Mouse (Mus musculus) heart, embryonic 14.5 days (tissue): ENCODE results near the gene Tmem80. TPM values are rescaled to one million over a fixed set of nuclear protein-coding genes. Genes with fewer than 3 reads are reported as not detected.

ENCODE experiments used
- ATAC-seq: fragments of 200-750 bp; cut with Nextera tagmentation; 2 replicates; pipeline ENCODE4 v1.8.0; 2017; ENCODE audit warnings: low read depth, moderate TSS enrichment; ENCODE audit not compliant: insufficient number of reproducible peaks, insufficient read depth, low FRiP score
- H3K27ac ChIP-seq, 2 experiments: fragments of 200-500 bp in 1 of 2; fragments of 300-500 bp in 1 of 2; sonication (generic) in 1 of 2; replicated peaks in 1 of 2; 2 replicates each; pipeline ENCODE4 v1.5.1; 2012 to 2014; ENCODE audit warnings: low read depth in 2 of 2, low read length in 2 of 2, control low read depth in 1 of 2, mild to moderate bottlenecking in 1 of 2, mixed read lengths in 1 of 2; ENCODE audit not compliant: control insufficient read depth in 1 of 2, insufficient read depth in 1 of 2
- H3K27me3 ChIP-seq: fragments of 300-500 bp; sonication (generic); 2 replicates; pipeline ENCODE4 v1.6.1; 2014; ENCODE audit warnings: mild to moderate bottlenecking, low read length, control low read depth; ENCODE audit not compliant: control insufficient read depth, insufficient read depth
- H3K36me3 ChIP-seq: fragments of 300-500 bp; sonication (generic); 2 replicates; pipeline ENCODE4 v1.6.1; 2014; ENCODE audit warnings: mild to moderate bottlenecking, control low read depth, low read length, mixed read lengths; ENCODE audit not compliant: control insufficient read depth, insufficient read depth
- H3K4me1 ChIP-seq, 2 experiments: fragments of 200-500 bp in 1 of 2; fragments of 300-500 bp in 1 of 2; sonication (generic) in 1 of 2; 2 replicates each; pipeline ENCODE4 v1.6.1; 2012 to 2014; ENCODE audit warnings: low read length in 2 of 2, control low read depth in 1 of 2, mixed read lengths in 1 of 2; ENCODE audit not compliant: control insufficient read depth in 2 of 2, insufficient read depth in 2 of 2
- H3K4me2 ChIP-seq: fragments of 300-500 bp; sonication (generic); 2 replicates; pipeline ENCODE4 v1.6.1; 2014; ENCODE audit warnings: mild to moderate bottlenecking, low read length
- H3K4me3 ChIP-seq, 2 experiments: fragments of 200-500 bp in 1 of 2; fragments of 300-500 bp in 1 of 2; sonication (generic) in 1 of 2; 2 replicates each; pipeline ENCODE4 v1.5.1; 2012 to 2014; ENCODE audit warnings: low read length in 2 of 2, mild to moderate bottlenecking in 2 of 2, control low read depth in 1 of 2, low read depth in 1 of 2, moderate library complexity in 1 of 2; ENCODE audit not compliant: control insufficient read depth in 1 of 2, insufficient read depth in 1 of 2
- H3K9ac ChIP-seq: fragments of 300-500 bp; sonication (generic); 2 replicates; pipeline ENCODE4 v1.6.1; 2014; ENCODE audit warnings: mild to moderate bottlenecking, low read length
- H3K9me3 ChIP-seq: fragments of 300-500 bp; sonication (generic); 2 replicates; pipeline ENCODE4 v1.6.1; 2016; ENCODE audit warnings: low read length, control low read depth; ENCODE audit not compliant: control insufficient read depth
- WGBS: fragments of 180-500 bp; shearing (Covaris S2); extraction: QIAGEN DNeasy Blood & Tissue Kit; methylation state at CpG from one replicate; pipeline ENCODE4 v1.1.7; 2014; 5-methylcytosine and 5-hydroxymethylcytosine counted together
- polyA plus RNA-seq: library from polyadenylated mRNA; unstranded; fragments of >200 nt; fragmentation: Nextera tagmentation; extraction: Ambion mirVana; gene quantifications from 2 replicates; pipeline ENCODE4 v1.2.1, GENCODE M21; 2014

Tmem80 gene
- polyA plus RNA-seq, 1 experiment from 2014 or later = 22.2 TPM

GRCm38 (mm10) chr7:141337716-141338416, 10.3 kb downstream of the Tmem80 start:
- WGBS = 61% methylated on average over 3 of the region's 3 CpGs
- no peak for ATAC-seq

GRCm38 (mm10) chr7:141338576-141339131, 11.1 kb downstream of the Tmem80 start, which contains the start of gene Eps8l2:
Gene Eps8l2 (plus strand): TSS chr7:141338880.
- H3K27ac ChIP-seq = no peak within 1 kb of the TSS
- H3K9me3 ChIP-seq = no peaks in the 10 kb centered on the region
- 0 out of 2 replicates have a peak, but pooled peaks cover 3% of the 10 kb centered on the region for H3K27me3 ChIP-seq
- WGBS = 4% methylated on average over 23 of the region's 23 CpGs
- H3K36me3 ChIP-seq = peaks cover 13% of the 10 kb centered on the region
- ATAC-seq = 0 out of 2 replicates have a peak, but pooled peaks have one; percentile 44
- peak within 1 kb of the TSS; percentile 32; the same call in 1 of the 2 replicates for H3K9ac ChIP-seq
- H3K4me3 ChIP-seq = peak within 1 kb of the TSS; percentile 5 to 22; a peak in 3 of 4 replicates
- peak within 1 kb of the TSS; percentile 61 for H3K4me2 ChIP-seq
- H3K4me1 ChIP-seq = peaks cover 3 to 6% of the 10 kb centered on the region in 2 experiments

More at GRCm38 (mm10) chr7:141337716-141338416, 10.3 kb downstream of the Tmem80 start:
- H3K4me3 ChIP-seq = no peak overlapping the region
- H3K4me2 ChIP-seq = no peak overlapping the region
- 0 out of 2 replicates have a peak, but pooled peaks cover 3% of the 10 kb centered on the region for H3K27me3 ChIP-seq
- H3K9me3 ChIP-seq = no peaks in the 10 kb centered on the region
- no peak overlapping the region for H3K27ac ChIP-seq
- peaks cover 21% of the 10 kb centered on the region for H3K36me3 ChIP-seq
- no peak overlapping the region for H3K9ac ChIP-seq
- H3K4me1 ChIP-seq = peaks cover 3 to 6% of the 10 kb centered on the region in 2 experiments

GRCm38 (mm10) chr7:141339215-141339920, 11.8 kb downstream of the Tmem80 start:
- H3K9me3 ChIP-seq = no peaks in the 10 kb centered on the region
- 36% methylated on average over 20 of the region's 20 CpGs for WGBS
- H3K4me2 ChIP-seq = peak overlapping the region; percentile 61
- H3K27ac ChIP-seq = no peak overlapping the region
- H3K4me3 ChIP-seq = peak overlapping the region; percentile 5 to 22; a peak in 3 of 4 replicates
- 0 out of 2 replicates have a peak, but pooled peaks cover 3% of the 10 kb centered on the region for H3K27me3 ChIP-seq
- no peak for ATAC-seq
- H3K36me3 ChIP-seq = peaks cover 6% of the 10 kb centered on the region
- peak overlapping the region; percentile 32; the same call in 1 of the 2 replicates for H3K9ac ChIP-seq
- H3K4me1 ChIP-seq = peaks cover 3 to 6% of the 10 kb centered on the region in 2 experiments

GRCm38 (mm10) chr7:141340023-141340422, 12.5 kb downstream of the Tmem80 start:
- 80% methylated on average over 7 of the region's 7 CpGs for WGBS
- ATAC-seq = no peak
- peak overlapping the region; percentile 25; the same call in 1 of the 2 replicates for H3K9ac ChIP-seq
- no peak overlapping the region for H3K4me2 ChIP-seq
- no peak overlapping the region for H3K4me3 ChIP-seq
- H3K9me3 ChIP-seq = no peaks in the 10 kb centered on the region
- no peak overlapping the region for H3K27ac ChIP-seq
- H3K4me1 ChIP-seq = peaks cover 3 to 6% of the 10 kb centered on the region in 2 experiments
- H3K36me3 ChIP-seq = no peaks in the 10 kb centered on the region; the same call in 1 of the 2 replicates
- H3K27me3 ChIP-seq = 0 out of 2 replicates have a peak, but pooled peaks cover 3% of the 10 kb centered on the region

- ATAC-seq = no peak
- 77% methylated on average over 6 of the region's 6 CpGs for WGBS
- H3K9ac ChIP-seq = peak overlapping the region; percentile 25; the same call in 1 of the 2 replicates
- H3K4me1 ChIP-seq = peaks cover 3 to 6% of the 10 kb centered on the region in 2 experiments
- no peak overlapping the region for H3K4me2 ChIP-seq
- no peaks in the 10 kb centered on the region for H3K9me3 ChIP-seq
- no peak overlapping the region for H3K27ac ChIP-seq
- H3K27me3 ChIP-seq = 0 out of 2 replicates have a peak, but pooled peaks cover 3% of the 10 kb centered on the region
- H3K4me3 ChIP-seq = no peak overlapping the region
- no peaks in the 10 kb centered on the region; the same call in 1 of the 2 replicates for H3K36me3 ChIP-seq
These were observed 12.9 kb downstream of the Tmem80 start for GRCm38 (mm10) chr7:141340476-141340875.

GRCm38 (mm10) chr7:141341689-141342226, 14.2 kb downstream of the Tmem80 start:
- peaks cover 3 to 6% of the 10 kb centered on the region in 2 experiments for H3K4me1 ChIP-seq
- WGBS = 70% methylated on average over 10 of the region's 10 CpGs

GRCm38 (mm10) chr7:141343230-141343629, 15.7 kb downstream of the Tmem80 start:
- no peak overlapping the region for H3K9ac ChIP-seq
- 72% methylated on average over 2 of the region's 2 CpGs for WGBS
- H3K27ac ChIP-seq = no peak overlapping the region
- no peak for ATAC-seq
- H3K27me3 ChIP-seq = 0 out of 2 replicates have a peak, but pooled peaks cover 3% of the 10 kb centered on the region
- H3K4me1 ChIP-seq = peaks cover 3 to 6% of the 10 kb centered on the region in 2 experiments
- H3K9me3 ChIP-seq = no peaks in the 10 kb centered on the region
- no peaks in the 10 kb centered on the region for H3K36me3 ChIP-seq
- no peak overlapping the region for H3K4me2 ChIP-seq
- no peak overlapping the region for H3K4me3 ChIP-seq

More at GRCm38 (mm10) chr7:141341689-141342226, 14.2 kb downstream of the Tmem80 start:
- no peak overlapping the region for H3K4me2 ChIP-seq
- H3K9ac ChIP-seq = no peak overlapping the region
- H3K36me3 ChIP-seq = no peaks in the 10 kb centered on the region
- H3K4me3 ChIP-seq = no peak overlapping the region
- 0 out of 2 replicates have a peak, but pooled peaks cover 3% of the 10 kb centered on the region for H3K27me3 ChIP-seq
- ATAC-seq = no peak
- no peaks in the 10 kb centered on the region for H3K9me3 ChIP-seq
- no peak overlapping the region for H3K27ac ChIP-seq
